Mouse (Mus musculus): ENCODE results near the gene Prkag1.

GRCm38 (mm10) chr15:98812741-98813424, 18.4 kb downstream of the Prkag1 start:
- TF ChIP-seq POLR2A (IDR thresholded peaks at IDR 0.05; ENCODE audit: insufficient read depth, low read length) (no peak), EP300 (IDR thresholded peaks at IDR 0.05; ENCODE audit: insufficient read depth, low read depth, low read length) (no peak)
